Mouse (Mus musculus) midbrain, embryonic 13.5 days (tissue): ENCODE measurements at regions not wholly inside any gene's neighbourhood (a gene's known extent, or its start where the extent isn't known, plus 50 kb on each side); places are given as distances from the start of the nearest gene placed in this dataset.

Source experiments
- ATAC-seq: fragments of 200-750 bp; cut with Nextera tagmentation; 2 replicates; pipeline ENCODE4 v1.8.0; 2017; ENCODE audit warnings: mild to moderate bottlenecking, moderate TSS enrichment, moderate library complexity
- H3K27ac ChIP-seq: fragments of 300-500 bp; sonication (generic); 2 replicates; pipeline ENCODE4 v1.5.1; 2015; ENCODE audit warnings: inconsistent platforms, mild to moderate bottlenecking, moderate library complexity
- H3K27me3 ChIP-seq: fragments of 300-500 bp; sonication (generic); 2 replicates; pipeline ENCODE4 v1.6.1; 2015; ENCODE audit warnings: mild to moderate bottlenecking, inconsistent platforms
- H3K36me3 ChIP-seq: fragments of 300-500 bp; sonication (generic); 2 replicates; pipeline ENCODE4 v1.6.1; 2015; ENCODE audit warnings: mild to moderate bottlenecking, inconsistent platforms
- H3K4me1 ChIP-seq: fragments of 300-500 bp; sonication (generic); replicated peaks from 2 replicates; pipeline ENCODE4 v1.6.1; 2015; ENCODE audit warnings: inconsistent platforms
- H3K4me2 ChIP-seq: fragments of 300-500 bp; sonication (generic); replicated peaks from 2 replicates; pipeline ENCODE4 v1.6.1; 2015; ENCODE audit warnings: moderate library complexity, mild to moderate bottlenecking, inconsistent platforms
- H3K4me3 ChIP-seq: fragments of 300-500 bp; sonication (generic); replicated peaks from 2 replicates; pipeline ENCODE4 v1.5.1; 2015; ENCODE audit warnings: mild to moderate bottlenecking, inconsistent platforms
- H3K9ac ChIP-seq: fragments of 300-500 bp; sonication (generic); replicated peaks from 2 replicates; pipeline ENCODE4 v1.6.1; 2015; ENCODE audit warnings: mild to moderate bottlenecking, inconsistent platforms
- H3K9me3 ChIP-seq: fragments of 300-500 bp; sonication (generic); 2 replicates; pipeline ENCODE4 v1.6.1; 2016; ENCODE audit warnings: mild to moderate bottlenecking, inconsistent platforms
- WGBS: fragments of 180-500 bp; shearing (Covaris S2); methylation state at CpG from one replicate; pipeline ENCODE4 v1.1.7; 2015; 5-methylcytosine and 5-hydroxymethylcytosine counted together

DNA sequence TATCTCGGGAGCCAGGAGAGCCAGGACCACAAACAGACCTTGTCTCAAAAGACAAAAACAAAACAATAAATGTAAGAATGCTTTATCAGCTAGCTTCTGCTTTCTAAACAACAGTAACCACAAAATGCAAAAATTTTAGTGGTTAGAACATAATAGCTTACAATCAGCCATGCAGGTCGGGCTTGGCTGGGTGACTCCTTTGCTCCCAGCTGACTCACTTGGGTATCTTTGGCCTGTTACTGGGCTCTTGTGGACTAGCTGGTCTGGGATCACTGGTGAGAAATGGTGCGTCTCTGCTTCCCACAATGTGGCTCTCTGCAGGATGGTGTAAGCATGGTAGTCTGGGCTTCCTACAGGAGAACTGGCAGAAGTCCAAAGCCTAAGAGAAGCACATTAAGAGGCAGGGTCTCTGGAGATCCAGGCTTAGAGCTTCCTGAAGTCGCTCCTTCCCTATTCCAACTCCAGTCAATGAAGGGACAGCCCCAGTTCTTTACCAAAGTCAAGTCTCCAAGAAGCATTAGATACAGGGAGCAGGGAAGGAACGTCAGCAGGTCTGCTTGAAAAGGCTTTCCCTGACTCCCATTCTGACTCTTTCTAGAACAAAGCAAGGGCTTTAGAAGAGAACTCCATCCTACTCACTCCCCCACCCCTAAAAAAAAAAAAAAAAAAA lies 96.0 kb upstream of the Mgme1 start:
- Histone ChIP-seq H3K9me3 (no peaks in the 10 kb centered on the region), H3K27ac (no peak overlapping the region), H3K9ac (no peak overlapping the region), H3K4me2 (no peak overlapping the region), H3K4me3 (no peak overlapping the region), H3K36me3 (no peaks in the 10 kb centered on the region), H3K4me1 (no peaks in the 10 kb centered on the region), H3K27me3 (no peaks in the 10 kb centered on the region)
- 81% methylated on average over 5 of the region's 5 CpGs for WGBS
- ATAC-seq: no peak

DNA sequence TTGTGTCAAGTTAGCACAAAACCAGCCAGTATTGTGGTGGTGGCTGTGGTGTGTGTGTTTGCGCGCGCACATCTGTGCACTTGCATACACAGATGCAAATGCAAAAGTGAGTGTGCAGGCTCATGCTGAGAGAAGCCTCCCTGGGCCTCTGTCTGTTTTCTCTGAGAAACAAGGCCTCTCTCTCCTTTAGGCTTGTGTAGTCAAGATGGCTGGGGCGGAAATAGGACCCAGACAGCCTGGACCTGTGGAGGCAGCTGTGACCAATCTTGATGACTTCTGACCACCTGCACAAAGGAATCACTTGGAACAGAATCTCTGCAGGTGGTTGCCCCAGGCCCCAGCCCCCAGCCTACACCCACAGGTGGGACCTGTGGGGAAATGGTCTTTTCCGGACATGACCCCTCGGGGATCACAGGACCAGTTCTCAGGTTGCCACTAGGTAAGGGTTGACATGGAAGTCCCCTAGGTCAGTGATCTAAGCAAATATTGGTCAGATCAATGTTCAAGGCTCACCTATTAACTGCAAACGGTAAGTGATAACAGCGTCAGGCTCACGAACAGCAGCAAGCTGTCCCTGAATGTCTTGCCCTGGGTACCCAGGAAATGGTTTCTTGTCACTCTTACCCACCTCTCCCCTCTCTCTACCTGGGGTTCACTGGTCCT lies 93.8 kb upstream of the Mgme1 start:
- Histone ChIP-seq H3K9me3 (no peaks in the 10 kb centered on the region), H3K27ac (no peak overlapping the region), H3K36me3 (no peaks in the 10 kb centered on the region), H3K4me1 (no peaks in the 10 kb centered on the region), H3K4me3 (no peak overlapping the region), H3K27me3 (no peaks in the 10 kb centered on the region), H3K4me2 (no peak overlapping the region), H3K9ac (no peak overlapping the region)
- no peak for ATAC-seq
- WGBS: 91% methylated on average over 9 of the region's 9 CpGs

DNA sequence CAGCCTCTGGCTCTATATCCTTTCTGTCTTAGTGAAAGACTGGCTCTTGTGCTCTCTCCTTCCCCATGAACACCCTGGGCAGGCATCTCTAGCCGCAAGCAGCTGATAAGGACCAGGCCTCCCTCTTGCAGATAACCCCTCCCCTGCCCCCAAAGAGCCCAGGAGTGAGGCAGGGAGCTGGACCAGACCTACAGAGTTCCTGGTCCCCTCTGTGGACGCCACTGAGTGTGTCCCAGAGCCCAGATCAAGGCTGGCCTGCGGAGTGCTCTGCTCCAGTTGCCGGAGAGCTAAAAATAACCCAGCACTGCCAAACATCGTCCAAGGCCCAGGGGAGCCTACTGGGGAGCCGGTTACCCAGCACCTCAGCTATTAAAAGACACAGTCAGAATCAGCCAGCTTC lies 93.2 kb upstream of the Mgme1 start:
- ATAC-seq: no peak
- H3K4me2 ChIP-seq: no peak overlapping the region
- H3K27me3 ChIP-seq: no peaks in the 10 kb centered on the region
- no peak overlapping the region for H3K9ac ChIP-seq
- H3K27ac ChIP-seq: no peak overlapping the region
- H3K9me3 ChIP-seq: no peaks in the 10 kb centered on the region
- no peaks in the 10 kb centered on the region for H3K4me1 ChIP-seq
- no peak overlapping the region for H3K4me3 ChIP-seq
- WGBS: 51% methylated on average over 6 of the region's 6 CpGs
- no peaks in the 10 kb centered on the region for H3K36me3 ChIP-seq

DNA sequence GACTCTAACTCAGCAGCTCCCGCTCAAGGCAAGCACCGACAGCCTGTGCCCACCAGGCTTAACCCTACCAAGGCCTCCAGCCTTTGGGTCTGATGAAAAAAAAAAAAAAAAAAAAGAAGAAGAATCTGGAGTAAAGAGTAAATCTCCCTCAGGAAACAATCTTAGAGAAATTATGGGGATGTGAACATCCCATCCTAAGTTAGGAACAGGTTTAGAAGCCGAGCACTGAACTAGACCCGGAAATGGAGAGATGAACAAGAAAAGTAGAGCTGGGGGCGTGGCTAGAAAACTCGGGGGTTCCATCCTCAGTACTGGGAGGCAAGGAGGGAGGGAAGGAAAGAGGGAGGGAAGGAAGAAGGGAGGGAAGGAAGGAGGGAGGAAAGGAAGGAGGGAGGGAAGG lies 92.5 kb upstream of the Mgme1 start:
- Histone ChIP-seq H3K27ac (no peak overlapping the region), H3K27me3 (no peaks in the 10 kb centered on the region), H3K36me3 (no peaks in the 10 kb centered on the region), H3K4me3 (no peak overlapping the region), H3K9ac (no peak overlapping the region), H3K4me1 (no peaks in the 10 kb centered on the region), H3K4me2 (no peak overlapping the region), H3K9me3 (no peaks in the 10 kb centered on the region)
- WGBS: 77% methylated on average over 6 of the region's 6 CpGs
- ATAC-seq: no peak

DNA sequence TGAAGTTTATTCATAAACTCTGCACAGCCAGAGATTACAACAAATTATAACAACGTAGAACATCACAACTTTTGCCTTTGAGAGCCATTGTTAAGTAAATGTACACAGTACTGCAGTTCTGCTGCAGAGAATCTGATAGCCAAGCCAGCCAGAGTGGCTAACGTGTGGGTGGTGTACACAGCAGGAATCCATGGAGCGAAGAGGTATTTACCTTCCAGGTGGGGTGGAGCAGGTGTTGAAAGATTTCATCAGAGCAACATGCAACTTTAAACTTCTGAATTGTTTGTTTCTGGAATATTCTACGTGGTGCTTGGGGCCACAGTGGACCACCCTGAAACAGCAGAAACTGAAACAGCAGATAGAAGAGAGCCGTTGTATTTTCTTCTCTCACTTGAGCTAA lies 88.4 kb upstream of the Mgme1 start:
- Histone ChIP-seq H3K9ac (no peak overlapping the region), H3K9me3 (no peaks in the 10 kb centered on the region), H3K36me3 (no peaks in the 10 kb centered on the region), H3K27me3 (no peaks in the 10 kb centered on the region), H3K27ac (no peak overlapping the region), H3K4me2 (no peak overlapping the region), H3K4me1 (no peaks in the 10 kb centered on the region), H3K4me3 (no peak overlapping the region)
- 87% methylated on average over 5 of the region's 5 CpGs for WGBS
- no peak for ATAC-seq

DNA sequence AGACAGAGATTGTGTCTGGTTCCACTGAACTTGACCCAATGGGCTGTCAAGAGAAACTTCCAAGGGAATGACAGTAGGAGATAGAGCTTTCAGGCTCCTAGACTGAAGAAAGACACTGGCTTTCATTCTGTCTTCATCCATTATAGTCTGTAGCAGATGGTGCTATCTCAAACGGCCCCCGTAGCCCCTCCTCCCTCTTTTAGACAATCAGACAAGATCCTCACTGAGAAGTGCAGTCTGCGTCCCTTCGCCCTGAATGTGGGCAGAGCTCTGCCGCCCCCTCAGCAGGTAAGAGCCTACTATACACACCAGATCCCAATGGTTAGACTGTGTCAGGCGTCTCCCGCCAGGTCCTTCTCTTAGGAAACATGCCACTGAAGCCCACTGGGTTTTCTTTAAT lies 87.9 kb upstream of the Mgme1 start:
- no peak for ATAC-seq
- H3K36me3 ChIP-seq: no peaks in the 10 kb centered on the region
- no peak overlapping the region for H3K4me3 ChIP-seq
- H3K4me1 ChIP-seq: no peaks in the 10 kb centered on the region
- H3K4me2 ChIP-seq: no peak overlapping the region
- no peak overlapping the region for H3K27ac ChIP-seq
- H3K27me3 ChIP-seq: no peaks in the 10 kb centered on the region
- H3K9me3 ChIP-seq: no peaks in the 10 kb centered on the region
- WGBS: 73% methylated on average over 7 of the region's 7 CpGs
- no peak overlapping the region for H3K9ac ChIP-seq

DNA sequence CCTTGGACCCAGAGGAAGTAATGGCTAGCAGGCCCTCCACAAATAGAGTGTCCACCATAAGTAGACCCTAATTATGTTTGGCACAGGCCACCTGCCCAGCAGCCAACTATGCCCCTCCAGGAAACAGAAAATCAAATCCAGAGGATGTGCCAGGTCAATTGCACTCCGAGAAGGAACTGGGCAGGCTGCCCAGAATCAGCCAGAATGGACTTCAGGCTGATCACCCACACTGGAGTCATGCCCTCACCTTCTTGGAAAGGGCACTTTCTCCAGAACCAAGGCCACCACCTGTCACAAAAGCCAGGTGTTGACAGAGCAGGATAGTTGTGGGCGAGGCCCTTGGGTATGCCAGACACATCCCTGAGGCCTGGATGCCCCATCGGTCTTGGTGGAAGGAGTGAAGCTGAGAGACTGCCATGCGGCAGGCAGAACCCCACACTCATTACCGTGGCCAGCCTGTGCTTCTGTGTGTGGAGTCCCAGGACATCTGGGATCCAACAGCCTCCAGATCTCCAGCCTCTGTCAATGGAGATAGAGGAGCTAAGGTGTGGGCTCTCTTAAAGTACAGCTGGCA lies 87.0 kb upstream of the Mgme1 start:
- no peaks in the 10 kb centered on the region for H3K27me3 ChIP-seq
- no peak overlapping the region for H3K9ac ChIP-seq

DNA sequence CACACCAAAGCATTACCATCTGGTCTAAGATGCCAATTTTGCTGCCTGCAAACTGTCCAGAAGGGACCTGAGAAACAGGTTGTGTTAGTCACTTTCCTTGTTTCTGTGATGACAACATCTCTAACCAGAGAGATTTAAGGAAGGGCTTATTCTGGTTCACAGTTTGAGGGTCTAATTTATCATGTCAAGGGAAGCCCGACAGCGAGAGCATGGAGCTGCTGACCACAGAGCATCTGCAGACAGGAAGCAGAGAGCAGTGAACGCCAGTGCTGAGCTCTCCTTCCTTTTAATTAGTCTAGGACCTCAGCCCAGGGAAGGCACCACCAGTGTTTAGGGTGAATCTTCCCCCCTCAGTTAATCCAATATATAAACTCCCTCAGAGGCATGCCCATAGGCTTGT lies 85.3 kb upstream of the Mgme1 start:
- no peak overlapping the region for H3K9ac ChIP-seq
- 91% methylated on average over 3 of the region's 3 CpGs for WGBS

More for the DNA sequence above, 87.0 kb upstream of the Mgme1 start:
- WGBS: 87% methylated on average over 5 of the region's 5 CpGs
- ATAC-seq: no peak
- no peaks in the 10 kb centered on the region for H3K4me1 ChIP-seq
- no peak overlapping the region for H3K27ac ChIP-seq
- no peak overlapping the region for H3K4me3 ChIP-seq
- H3K4me2 ChIP-seq: no peak overlapping the region
- no peaks in the 10 kb centered on the region for H3K36me3 ChIP-seq
- no peaks in the 10 kb centered on the region for H3K9me3 ChIP-seq

DNA sequence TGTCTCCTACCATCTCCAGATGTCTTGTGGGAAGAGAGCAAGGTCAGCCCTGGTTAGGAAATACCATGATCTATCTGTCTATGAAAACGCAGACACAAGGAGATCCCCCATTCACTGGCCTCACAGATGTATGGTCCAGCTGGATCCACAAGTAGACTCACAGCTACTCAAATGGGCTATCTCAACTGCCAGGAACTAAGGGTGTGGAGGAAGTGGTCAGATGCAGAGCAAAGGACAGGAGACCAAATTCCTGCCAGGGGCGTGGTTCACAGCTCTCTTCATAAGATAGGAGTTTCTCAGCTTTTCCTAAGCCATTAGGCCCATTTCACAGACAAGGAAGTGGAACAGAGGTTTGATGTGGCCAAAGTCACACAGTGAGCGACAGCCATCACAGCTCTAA lies 84.0 kb upstream of the Mgme1 start:
- WGBS: 88% methylated on average over 3 of the region's 3 CpGs
- Histone ChIP-seq H3K9me3 (no peaks in the 10 kb centered on the region), H3K4me3 (no peak overlapping the region), H3K36me3 (no peaks in the 10 kb centered on the region), H3K4me2 (no peak overlapping the region), H3K27ac (no peak overlapping the region), H3K9ac (no peak overlapping the region), H3K27me3 (no peaks in the 10 kb centered on the region), H3K4me1 (0 out of 2 replicates have a peak, but pooled peaks cover 4% of the 10 kb centered on the region)
- no peak for ATAC-seq

More for the DNA sequence above, 85.3 kb upstream of the Mgme1 start:
- H3K4me1 ChIP-seq: 0 out of 2 replicates have a peak, but pooled peaks cover 4% of the 10 kb centered on the region
- no peak for ATAC-seq
- H3K4me2 ChIP-seq: no peak overlapping the region
- no peak overlapping the region for H3K4me3 ChIP-seq
- H3K9me3 ChIP-seq: no peaks in the 10 kb centered on the region
- H3K27me3 ChIP-seq: no peaks in the 10 kb centered on the region
- no peak overlapping the region for H3K27ac ChIP-seq
- H3K36me3 ChIP-seq: no peaks in the 10 kb centered on the region

DNA sequence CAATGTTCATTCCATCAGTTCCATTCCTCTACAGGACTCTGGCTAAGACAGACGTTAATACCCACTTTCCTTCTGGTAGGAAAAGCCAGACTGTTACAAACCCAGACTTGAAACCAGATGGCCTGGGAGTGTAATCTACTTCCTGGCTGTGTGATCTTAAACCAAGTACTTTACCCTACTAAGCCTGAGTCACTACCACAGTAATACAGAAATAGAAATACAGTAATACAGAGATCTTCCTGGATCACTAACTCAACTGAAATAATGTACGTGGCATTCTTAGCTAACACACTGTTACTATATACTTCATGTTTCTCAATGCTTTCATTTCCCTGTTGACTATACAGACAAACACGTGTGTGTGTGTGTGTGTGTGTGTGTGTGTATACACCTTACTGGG lies 82.4 kb upstream of the Mgme1 start:
- H3K27ac ChIP-seq: no peak overlapping the region
- H3K4me1 ChIP-seq: 0 out of 2 replicates have a peak, but pooled peaks cover 4% of the 10 kb centered on the region
- H3K9ac ChIP-seq: no peak overlapping the region
- WGBS: 75% methylated on average over 3 of the region's 3 CpGs
- H3K36me3 ChIP-seq: no peaks in the 10 kb centered on the region
- no peak for ATAC-seq
- no peaks in the 10 kb centered on the region for H3K9me3 ChIP-seq
- no peak overlapping the region for H3K4me3 ChIP-seq
- no peak overlapping the region for H3K4me2 ChIP-seq
- H3K27me3 ChIP-seq: no peaks in the 10 kb centered on the region

DNA sequence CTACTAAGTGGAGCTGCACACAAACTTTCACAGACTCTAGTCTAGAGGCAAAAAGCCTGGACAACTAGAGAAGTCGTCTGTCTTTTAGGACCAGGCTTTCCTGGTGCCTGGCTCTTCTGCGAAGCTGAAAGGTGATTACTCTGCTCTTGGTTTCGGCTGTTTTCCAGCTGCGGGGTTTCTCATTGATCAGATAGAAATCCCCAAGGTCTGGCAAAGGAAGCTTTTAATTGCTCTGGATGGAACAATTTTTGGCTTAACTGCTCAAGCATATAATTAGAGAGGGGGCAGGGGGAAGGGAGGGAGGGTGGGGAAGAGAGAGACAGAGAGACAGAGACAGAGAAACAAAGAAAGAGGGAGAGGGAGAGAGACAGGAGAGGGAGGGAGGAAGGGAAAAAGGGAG lies 82.0 kb upstream of the Mgme1 start:
- H3K9ac ChIP-seq: no peak overlapping the region
- no peaks in the 10 kb centered on the region for H3K9me3 ChIP-seq
- WGBS: 15% methylated on average over 4 of the region's 4 CpGs
- H3K27me3 ChIP-seq: no peaks in the 10 kb centered on the region
- no peak for ATAC-seq
- 0 out of 2 replicates have a peak, but pooled peaks cover 4% of the 10 kb centered on the region for H3K4me1 ChIP-seq
- H3K27ac ChIP-seq: no peak overlapping the region
- H3K36me3 ChIP-seq: no peaks in the 10 kb centered on the region
- H3K4me2 ChIP-seq: no peak overlapping the region
- H3K4me3 ChIP-seq: no peak overlapping the region

DNA sequence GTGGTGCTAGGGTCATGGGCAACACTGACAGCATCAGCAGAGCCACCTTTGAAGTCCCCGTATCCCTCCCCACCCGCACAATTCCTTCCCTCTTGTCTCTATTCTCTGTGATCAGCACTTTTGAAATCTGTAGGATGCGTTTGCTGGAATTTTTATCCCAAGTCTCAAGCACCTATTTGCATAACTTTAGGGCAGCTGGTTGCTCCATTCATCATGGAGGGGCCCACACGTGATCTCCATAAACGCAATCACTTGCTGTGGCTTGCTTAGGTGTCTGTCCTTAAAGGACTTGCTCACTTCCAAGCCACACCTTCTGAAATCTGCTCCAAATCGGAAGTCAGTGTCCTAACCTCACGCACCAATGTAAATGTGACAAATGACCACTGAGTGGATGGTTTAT lies 80.7 kb upstream of the Mgme1 start:
- ATAC-seq: no peak
- H3K4me2 ChIP-seq: no peak overlapping the region
- no peak overlapping the region for H3K4me3 ChIP-seq
- 63% methylated on average over 7 of the region's 7 CpGs for WGBS
- 0 out of 2 replicates have a peak, but pooled peaks cover 4% of the 10 kb centered on the region for H3K4me1 ChIP-seq
- no peaks in the 10 kb centered on the region for H3K36me3 ChIP-seq
- H3K27ac ChIP-seq: no peak overlapping the region
- H3K27me3 ChIP-seq: no peaks in the 10 kb centered on the region
- H3K9ac ChIP-seq: no peak overlapping the region
- no peaks in the 10 kb centered on the region for H3K9me3 ChIP-seq
